Mouse (Mus musculus): ENCODE results near the gene Efcab14. TPM values are rescaled to one million over a fixed set of nuclear protein-coding genes. Genes with fewer than 3 reads are reported as not detected.

The Efcab14 gene
- polyA plus RNA-seq (2017; shearing (Covaris generic)): 44.0 TPM

GRCm38 (mm10) chr4:115737551-115738041 lies at the start of gene Efcab14:
TSS of gene Efcab14 (plus strand) at chr4:115737744.

GRCm38 (mm10) chr4:115780918-115781317 lies 43.4 kb downstream of the Efcab14 start, which contains the start of gene Tex38:
TSS of gene Tex38 (minus strand) at chr4:115781018.

GRCm38 (mm10) chr4:115784769-115785510 lies 47.4 kb downstream of the Efcab14 start, which contains the start of gene Atpaf1:
TSS of gene Atpaf1 (plus strand) at chr4:115784812.

Other genes with a start within 250 kb of the Efcab14 start
- not detected for gene Cyp4a14, start 241.6 kb upstream of the Efcab14 start, polyA plus RNA-seq (2017; shearing (Covaris generic))
- gene Cyp4a10, start 219.5 kb upstream of the Efcab14 start, polyA plus RNA-seq (2017; shearing (Covaris generic)): not detected
- not detected for gene Cyp4a31, start 174.1 kb upstream of the Efcab14 start, polyA plus RNA-seq (2017; shearing (Covaris generic))
- not detected for gene Cyp4a32, start 136.8 kb upstream of the Efcab14 start, polyA plus RNA-seq (2017; shearing (Covaris generic))
- not detected for gene Cyp4b1, start 90.0 kb upstream of the Efcab14 start, polyA plus RNA-seq (2017; shearing (Covaris generic))
- gene Tex38, start 43.3 kb downstream of the Efcab14 start, polyA plus RNA-seq (2017; shearing (Covaris generic)): not detected
- 19.0 TPM for gene Atpaf1, start 47.1 kb downstream of the Efcab14 start, polyA plus RNA-seq (2017; shearing (Covaris generic))
- gene Mob3c, start 90.3 kb downstream of the Efcab14 start, polyA plus RNA-seq (2017; shearing (Covaris generic)): 25.1 TPM
- 65.6 TPM for gene Mknk1, start 101.5 kb downstream of the Efcab14 start, polyA plus RNA-seq (2017; shearing (Covaris generic))
- gene Kncn, start 146.7 kb downstream of the Efcab14 start, polyA plus RNA-seq (2017; shearing (Covaris generic)): 0.36 TPM
- gene 6430628N08Rik, start 152.9 kb downstream of the Efcab14 start, polyA plus RNA-seq (2017; shearing (Covaris generic)): not detected
- not detected for gene Dmbx1, start 202.2 kb downstream of the Efcab14 start, polyA plus RNA-seq (2017; shearing (Covaris generic))